Mouse (Mus musculus): ENCODE measurements at regions not wholly inside any gene's neighbourhood (a gene's known extent, or its start where the extent isn't known, plus 50 kb on each side); places are given as distances from the start of the nearest gene placed in this dataset.

DNA sequence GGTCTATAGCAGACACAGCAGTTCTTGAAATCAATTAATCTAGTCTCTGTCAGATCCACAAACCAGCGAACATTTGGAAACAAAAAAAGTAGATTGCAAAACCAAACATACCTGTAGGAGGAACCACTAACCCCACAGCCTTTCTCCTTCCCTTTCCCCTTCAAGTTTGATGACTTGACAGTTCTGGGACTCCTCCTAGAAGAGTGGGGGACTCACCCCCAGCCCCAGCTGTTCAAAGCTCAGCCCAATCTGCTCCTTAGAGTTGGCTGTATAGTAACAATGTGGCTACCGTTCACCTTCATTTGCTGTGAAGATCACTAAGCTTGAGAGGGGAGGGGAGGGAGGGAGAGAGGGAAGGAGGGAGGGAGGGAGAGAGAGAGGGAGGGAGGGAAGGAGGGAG lies 259.3 kb downstream of the Gm11361 start:
- no peak for DNase-seq

GRCm38 (mm10) chr13:28514245-28514644 lies 256.9 kb downstream of the Gm11361 start:
- DNase-seq = no peak

DNA sequence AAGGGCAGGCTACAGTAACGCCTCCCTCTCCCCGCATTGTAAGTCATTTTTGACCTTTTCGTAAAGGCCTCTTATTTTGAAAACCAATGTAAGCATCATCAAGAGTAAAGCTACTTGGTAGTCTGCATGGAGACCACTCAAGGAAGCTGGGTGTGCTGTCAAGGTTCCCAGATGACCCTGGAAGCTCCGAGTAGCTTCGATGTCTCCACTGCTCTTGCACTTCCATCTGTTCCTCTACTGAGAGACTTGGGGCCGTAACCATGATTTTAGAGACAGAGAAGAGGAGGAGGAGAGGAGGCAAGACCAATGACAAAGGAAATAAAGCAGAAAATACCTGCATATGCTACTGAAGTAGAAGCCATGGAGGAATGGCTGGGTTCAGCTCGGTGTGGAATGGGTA lies 256.0 kb downstream of the Gm11361 start:
- DNase-seq = no peak

DNA sequence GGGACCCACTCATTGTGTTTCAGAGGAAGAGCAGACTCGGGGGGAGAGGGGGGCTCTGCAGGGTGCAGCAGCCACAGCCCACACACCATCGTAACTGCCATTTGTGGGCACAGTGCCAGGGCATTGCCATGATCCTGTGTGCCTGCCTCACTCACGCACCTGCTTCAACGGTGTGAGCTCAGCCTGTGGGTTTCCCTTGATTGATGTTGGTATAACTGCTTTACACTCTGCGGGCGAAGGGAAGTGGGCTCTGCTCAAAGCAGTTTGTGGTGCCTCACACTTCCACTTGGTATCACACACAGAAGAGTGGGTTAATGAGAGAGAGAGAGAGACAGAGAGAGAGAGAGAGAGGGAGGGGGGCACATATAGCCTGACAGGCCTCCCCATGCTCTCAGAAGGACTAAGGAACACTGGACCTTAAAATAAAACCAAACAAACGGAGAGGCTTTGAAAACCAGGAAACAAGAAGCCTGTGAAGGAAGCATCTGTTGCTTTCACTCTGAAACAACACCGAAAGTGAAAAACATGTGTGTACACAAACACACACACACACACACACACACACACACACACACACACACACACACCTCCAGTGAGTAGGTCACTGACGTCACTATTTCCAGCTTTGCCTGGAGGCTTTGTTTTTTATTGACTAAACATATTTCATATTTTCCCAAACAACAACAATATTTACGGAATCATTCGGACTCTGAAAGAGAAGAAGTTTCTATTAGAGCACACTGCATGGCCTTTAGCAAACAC lies 255.4 kb downstream of the Gm11361 start:
- DNase-seq = peak; percentile 29 to 49

DNA sequence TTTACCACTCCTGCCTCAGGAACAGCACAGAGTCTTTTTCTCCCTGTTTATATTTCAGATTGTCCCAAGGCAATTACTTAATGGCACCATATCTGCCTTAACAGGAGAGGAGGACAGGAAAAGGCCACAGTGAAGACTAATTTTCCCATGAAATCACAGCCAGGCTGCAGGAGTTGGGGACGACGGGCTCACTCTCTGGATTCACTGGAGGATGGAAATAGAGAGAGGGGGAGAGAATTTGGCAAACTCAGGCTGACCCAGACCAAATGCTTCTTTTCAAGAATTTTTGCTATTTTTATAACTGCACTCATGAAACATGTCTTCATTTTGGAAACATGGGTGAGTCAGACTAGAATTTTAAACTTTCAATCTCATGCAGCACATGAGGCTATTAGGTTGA lies 250.9 kb downstream of the Gm11361 start:
- no peak for DNase-seq

DNA sequence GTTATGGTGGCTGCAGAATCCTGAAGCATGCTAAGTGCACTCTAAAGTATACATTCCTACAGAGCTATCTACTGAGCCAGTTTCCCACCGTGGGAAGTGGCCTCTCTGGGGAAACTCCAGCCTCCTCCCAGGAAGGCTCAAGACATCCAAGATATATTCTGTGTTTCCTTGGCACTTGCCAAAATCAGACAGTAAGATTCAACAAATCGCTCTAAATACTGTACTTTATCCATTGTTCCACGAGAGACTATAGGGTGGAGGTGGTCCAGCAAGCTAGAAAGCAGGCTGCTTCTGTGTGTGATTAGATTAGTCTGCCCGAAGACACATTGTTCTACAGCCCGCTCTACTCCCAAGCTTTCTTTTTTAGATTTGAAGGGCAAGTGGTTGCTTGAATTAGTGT lies 250.5 kb downstream of the Gm11361 start:
- no peak for DNase-seq

DNA sequence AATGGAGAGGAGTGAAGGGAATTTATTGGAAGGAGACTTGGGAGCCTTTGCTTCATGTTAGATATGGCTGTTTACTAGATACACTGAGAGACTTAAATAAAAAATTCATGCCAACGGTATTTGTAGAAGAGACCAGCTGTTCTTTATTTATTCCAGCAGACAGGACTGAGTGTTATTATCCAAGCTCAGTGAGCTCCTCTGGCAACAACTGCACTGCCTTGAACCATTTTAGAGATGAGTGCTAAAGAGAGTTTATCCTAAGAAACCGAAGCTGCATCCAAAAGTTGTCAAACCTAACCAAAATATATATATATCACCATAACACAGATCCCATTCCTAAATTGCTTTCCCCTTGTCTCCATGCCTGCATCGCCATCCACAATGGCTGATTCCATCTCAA lies 247.0 kb downstream of the Gm11361 start:
- no peak for DNase-seq

DNA sequence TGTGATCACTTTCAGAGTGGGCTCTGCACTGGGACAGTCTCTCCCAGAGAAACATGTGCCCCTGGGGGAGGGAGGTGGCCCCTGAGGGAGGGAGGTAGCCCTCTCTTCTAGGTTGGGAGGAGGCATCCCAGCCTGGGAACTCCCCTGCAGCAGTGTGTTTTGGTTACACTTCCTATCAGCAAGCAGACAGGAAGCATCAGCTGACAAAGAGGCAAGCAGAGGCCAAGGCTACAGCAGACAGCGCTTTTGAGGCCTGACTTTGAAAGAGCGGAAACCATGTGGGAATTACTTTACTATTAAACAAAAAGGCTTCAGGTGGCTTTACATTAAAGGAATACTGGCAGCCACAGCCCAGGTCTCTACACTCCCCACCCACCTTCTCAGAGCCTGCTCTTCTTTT lies 244.8 kb downstream of the Gm11361 start:
- DNase-seq = peak; percentile 49 to 77

- no peak for DNase-seq
Measured at GRCm38 (mm10) chr13:28500697-28501096, 243.4 kb downstream of the Gm11361 start.

GRCm38 (mm10) chr13:28497483-28497882 lies 240.2 kb downstream of the Gm11361 start:
- DNase-seq = no peak

DNA sequence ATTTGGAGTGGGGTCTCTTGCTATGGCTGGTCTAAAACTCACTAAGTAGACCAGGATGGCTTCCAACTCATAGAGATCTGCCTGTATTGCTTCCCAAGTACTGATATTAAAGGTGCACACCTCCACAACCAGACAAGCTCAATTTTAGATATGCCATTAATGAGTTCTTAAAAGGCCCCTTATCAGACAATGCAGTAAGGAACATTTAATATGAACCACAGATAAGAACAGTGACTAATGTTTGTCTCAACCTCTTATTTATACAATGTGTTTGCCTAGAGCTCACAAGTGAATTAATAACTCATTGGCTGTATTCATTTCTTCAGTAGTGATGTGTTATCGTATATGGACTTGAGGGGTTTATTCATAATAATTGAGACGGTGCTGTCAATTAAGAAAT lies 234.7 kb downstream of the Gm11361 start:
- DNase-seq = no peak

DNA sequence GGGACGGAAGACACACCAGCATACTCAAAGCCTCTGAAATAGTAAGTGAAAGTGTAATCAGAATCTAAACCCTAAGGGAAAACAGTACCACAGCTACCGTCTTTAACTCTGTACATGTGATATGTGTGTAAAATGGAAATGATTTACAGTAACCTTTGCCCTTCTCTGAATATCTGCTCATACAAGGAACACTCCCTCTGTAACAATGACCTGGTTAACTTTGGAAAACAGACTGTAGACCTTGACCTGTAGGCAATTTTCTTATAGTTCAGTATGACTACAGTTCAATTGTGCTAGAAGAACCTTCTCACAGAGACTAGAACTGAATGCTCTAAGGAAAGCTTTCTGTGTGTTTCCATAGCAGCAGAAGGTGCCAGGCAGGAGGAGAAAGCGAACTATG lies 226.4 kb downstream of the Gm11361 start:
- no peak for DNase-seq

DNA sequence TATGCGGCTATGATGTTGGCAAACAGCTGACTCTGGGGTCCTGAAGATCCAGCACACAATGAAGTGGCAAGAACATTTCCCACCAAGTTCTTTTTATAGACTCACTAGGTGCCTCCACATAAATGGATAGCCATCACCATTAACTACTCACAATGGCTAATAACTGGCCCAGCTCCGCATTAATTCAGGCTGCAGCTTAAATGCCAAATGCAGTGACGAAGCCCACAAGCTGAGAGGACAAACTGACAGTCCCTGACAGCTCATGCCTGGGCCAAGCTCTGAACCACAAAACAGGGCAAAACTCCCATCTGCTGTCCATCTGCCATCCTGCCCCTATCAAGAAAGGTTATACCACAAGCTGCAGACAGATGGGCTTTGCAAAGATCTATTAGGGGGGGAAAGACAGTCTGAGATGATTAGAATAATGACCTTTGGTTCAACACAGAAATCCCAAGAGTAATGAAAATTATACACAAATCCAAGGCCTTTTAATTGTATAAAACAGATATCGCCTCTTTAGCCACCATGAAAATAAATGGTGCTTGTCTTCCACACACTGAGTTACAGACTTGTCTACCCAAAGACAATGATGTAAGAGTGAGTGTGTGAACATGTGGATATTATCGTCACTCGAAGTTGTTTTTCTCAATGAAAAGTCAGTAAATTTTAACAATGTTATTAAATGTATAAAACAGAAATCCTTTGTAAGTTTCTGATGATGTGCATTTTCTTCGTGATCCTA lies 224.1 kb downstream of the Gm11361 start:
- DNase-seq = no peak

- DNase-seq = no peak
Measured at GRCm38 (mm10) chr13:28466151-28466550, 208.8 kb downstream of the Gm11361 start.

DNA sequence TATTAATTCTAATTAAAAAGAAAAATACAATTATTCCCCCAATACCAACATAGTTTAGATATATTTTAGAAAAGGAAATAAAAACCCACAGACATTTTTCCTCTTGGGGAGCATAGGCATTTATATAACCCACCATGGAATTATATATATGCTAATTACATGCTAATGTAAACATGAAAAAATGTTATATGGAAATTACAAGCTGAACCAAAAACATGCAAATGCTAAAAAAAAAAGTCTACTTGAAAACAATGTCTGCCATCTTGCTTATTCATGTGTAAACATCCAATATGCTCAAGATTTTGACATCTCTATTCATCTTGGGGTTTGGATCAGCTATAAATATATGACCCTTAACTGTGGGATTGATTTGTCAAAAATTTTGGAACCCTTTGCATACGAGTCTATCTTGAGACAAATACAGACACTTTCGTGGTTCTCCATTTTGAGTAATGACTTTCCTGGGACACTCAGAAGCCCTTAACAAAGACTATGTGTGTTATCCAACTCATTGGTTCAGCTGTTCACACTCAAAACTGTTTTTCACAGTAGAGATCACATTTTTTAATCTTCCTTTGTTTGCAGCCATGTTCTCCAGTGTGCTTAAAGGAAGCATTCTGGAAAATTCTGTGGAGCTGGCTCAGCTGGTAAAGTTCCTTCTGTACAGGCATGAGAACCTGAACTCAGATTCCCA lies 208.0 kb downstream of the Gm11361 start:
- DNase-seq = no peak

- peak in 1 of 2 experiments; percentile 33 for DNase-seq
Measured at GRCm38 (mm10) chr13:28461281-28461680, 204.0 kb downstream of the Gm11361 start.

GRCm38 (mm10) chr13:28457403-28457802 lies 200.1 kb downstream of the Gm11361 start:
- no peak for DNase-seq

DNA sequence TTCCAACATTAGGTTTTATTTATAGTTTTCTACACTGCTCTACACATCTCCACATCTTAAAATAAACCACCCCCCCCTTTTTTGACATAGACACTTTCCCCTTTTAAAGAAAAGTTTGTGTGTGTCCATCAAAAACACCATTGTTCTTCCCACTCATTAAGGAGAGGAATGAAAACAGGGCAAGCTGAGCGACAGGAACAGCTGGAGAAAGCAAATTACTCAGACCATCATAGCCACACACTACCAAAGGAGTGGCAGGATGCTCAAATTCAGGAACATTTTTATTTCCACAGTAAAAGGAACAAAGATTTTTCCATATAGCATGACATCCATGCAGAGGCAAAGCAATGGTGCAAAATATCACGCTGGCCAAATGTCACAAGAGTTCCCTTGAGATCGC lies 198.6 kb downstream of the Gm11361 start:
- no peak for DNase-seq

DNA sequence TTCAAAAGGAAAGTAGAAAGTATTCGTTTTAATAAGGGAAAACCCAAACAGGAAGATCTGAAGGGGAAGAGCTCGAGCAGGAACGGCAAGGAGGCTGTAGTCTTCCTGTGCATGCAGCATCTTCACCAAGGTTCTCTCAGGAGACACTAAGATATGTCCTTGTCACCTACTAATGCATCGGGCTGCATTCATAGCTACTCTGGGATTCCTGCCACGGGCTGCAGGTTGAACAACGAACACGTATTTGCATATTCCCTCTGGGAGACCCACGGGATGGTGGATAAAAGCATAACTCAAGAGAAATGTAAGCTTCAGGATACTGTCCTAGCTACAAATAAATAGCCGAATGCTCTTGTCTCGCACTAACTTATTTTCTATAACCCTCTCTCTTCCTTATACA lies 197.7 kb downstream of the Gm11361 start:
- DNase-seq = no peak

GRCm38 (mm10) chr13:28450699-28451445 lies 193.5 kb downstream of the Gm11361 start:
- DNase-seq = no peak

- DNase-seq = no peak
Measured at GRCm38 (mm10) chr13:28449026-28449425, 191.7 kb downstream of the Gm11361 start.

DNA sequence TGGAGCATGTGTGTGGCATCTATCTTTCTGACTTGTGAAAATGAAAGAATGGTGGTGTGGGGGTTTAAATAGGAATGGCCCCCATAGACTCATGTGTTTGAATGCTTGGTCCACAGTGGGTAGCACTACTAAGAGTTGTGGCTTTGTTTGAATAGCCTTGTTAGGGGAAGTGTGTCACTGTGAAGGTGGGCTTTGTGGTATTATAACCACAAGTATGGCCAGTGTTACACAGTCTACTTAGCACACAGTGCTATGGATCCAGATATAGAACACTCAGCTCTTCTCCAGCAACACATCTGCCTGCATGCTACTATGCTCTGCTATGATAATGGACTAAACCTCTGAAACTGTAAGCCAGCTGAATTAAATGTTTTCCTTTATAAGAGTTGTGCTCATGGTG lies 184.9 kb downstream of the Gm11361 start:
- DNase-seq = no peak

DNA sequence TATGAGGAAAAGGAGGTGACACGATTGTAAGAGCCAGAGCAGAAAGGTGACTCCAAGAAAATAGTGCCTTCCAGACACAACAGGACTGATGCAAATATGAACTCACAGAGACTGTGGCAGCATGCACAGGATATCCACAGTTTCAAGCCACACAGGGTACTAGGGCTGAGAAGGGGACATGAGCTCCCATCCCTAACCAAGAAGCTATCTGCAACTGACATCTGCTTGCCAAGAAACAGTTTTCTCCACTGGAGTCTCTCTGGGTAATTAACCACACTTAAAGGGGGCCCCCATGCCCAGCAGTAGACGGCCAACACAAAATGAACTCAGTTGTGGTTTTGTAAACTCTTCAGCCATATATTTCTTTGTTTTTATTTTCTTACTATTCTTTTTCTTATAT lies 176.1 kb downstream of the Gm11361 start:
- DNase-seq = no peak

All from kidney, postnatal 25 days (tissue).